Mouse (Mus musculus): ENCODE results near the gene Phf23.

DNA sequence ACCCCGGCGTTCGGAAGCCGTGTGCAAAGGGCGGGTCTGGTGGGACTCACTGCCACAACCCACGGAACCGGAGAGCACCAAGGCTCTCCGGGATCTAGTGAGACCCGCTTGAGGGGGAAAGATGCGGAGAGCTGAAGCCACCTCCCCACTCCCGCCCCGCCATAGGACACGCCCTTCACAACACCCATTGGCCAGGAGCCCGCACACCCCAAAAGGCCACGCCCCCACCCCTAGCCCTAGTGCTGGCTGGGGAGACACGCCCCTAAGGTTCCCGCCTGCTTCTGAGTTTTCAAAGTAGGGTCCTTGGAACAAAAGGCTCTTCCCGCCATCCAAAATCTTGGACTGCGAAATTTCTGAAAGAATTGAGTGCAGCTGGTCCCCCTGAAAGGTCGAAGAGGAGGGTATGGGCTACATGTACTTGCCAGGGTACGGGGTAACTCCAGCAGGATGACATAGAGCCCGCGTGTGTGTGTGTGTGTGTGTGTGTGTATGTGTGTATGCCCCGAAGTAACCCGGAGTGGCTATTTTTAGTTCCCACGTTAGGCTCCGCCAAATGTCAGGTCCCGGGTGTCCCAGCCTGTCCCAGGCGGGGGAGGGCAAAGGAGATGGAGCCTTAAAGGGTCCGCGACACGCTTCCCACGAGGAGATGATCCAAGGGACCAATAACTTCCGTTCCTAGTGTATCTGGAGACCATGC, 47.4 kb upstream of the Phf23 start, which contains the start of gene Slc2a4:
- TF ChIP-seq CTCF (IDR thresholded peaks at IDR 0.05; ENCODE audit: low read depth, low read length) (no peak), EP300 (IDR thresholded peaks at IDR 0.05; ENCODE audit: insufficient read depth, low read depth, low read length) (no peak)
